Mouse (Mus musculus) midbrain, embryonic 10.5 days (tissue): ENCODE data around the gene Efnb3. TPM values are rescaled to one million over a fixed set of nuclear protein-coding genes. Genes with fewer than 3 reads are reported as not detected.
"Not testable (repeated sequence)": the region's sequence is repeated elsewhere in the genome, so short reads cannot be mapped to it uniquely, and the experiment has no call there.

Experiments
- DNase-seq: peaks from one replicate; pipeline ENCODE4 v3.0.0-alpha.2; 2017; ENCODE audit warnings: low spot score
- H3K27ac ChIP-seq: fragments of 300-500 bp; sonication (generic); replicated peaks from 2 replicates; pipeline ENCODE4 v1.5.1; 2016; ENCODE audit warnings: mild to moderate bottlenecking
- H3K27me3 ChIP-seq: fragments of 300-500 bp; sonication (generic); 2 replicates; pipeline ENCODE4 v1.6.1; 2016; ENCODE audit warnings: low read depth, mild to moderate bottlenecking; ENCODE audit not compliant: poor library complexity, severe bottlenecking
- H3K36me3 ChIP-seq: fragments of 300-500 bp; sonication (generic); 2 replicates; pipeline ENCODE4 v1.6.1; 2016; ENCODE audit warnings: mild to moderate bottlenecking, moderate library complexity
- H3K4me1 ChIP-seq: fragments of 300-500 bp; sonication (generic); 2 replicates; pipeline ENCODE4 v1.6.1; 2016
- H3K4me3 ChIP-seq: fragments of 300-500 bp; sonication (generic); 2 replicates; pipeline ENCODE4 v1.5.1; 2016; ENCODE audit warnings: mild to moderate bottlenecking, moderate library complexity
- H3K9me3 ChIP-seq: fragments of 300-500 bp; sonication (generic); replicated peaks from 2 replicates; pipeline ENCODE4 v1.6.1; 2016; ENCODE audit warnings: mild to moderate bottlenecking
- WGBS: fragments of 180-500 bp; shearing (Covaris S2); methylation state at CpG from one replicate; pipeline ENCODE4 v1.1.7; 2016; 5-methylcytosine and 5-hydroxymethylcytosine counted together
- polyA plus RNA-seq: library from polyadenylated mRNA; unstranded; fragments of >200 nt; fragmentation: Nextera tagmentation; extraction: Ambion mirVana; gene quantifications from 2 replicates; pipeline ENCODE4 v1.2.1, GENCODE M21; 2016

Efnb3 gene
- polyA plus RNA-seq, 1 experiment from 2014 or later, result 53.9 TPM

GRCm38 (mm10) chr11:69534990-69535389 is 25.0 kb downstream of the Efnb3 start:
- H3K9me3 ChIP-seq, result no peaks in the 10 kb centered on the region
- H3K4me3 ChIP-seq, result no peak overlapping the region
- no peaks in the 10 kb centered on the region for H3K27me3 ChIP-seq
- DNase-seq, result no peak
- H3K27ac ChIP-seq, result no peak overlapping the region
- H3K4me1 ChIP-seq, result 0 out of 2 replicates have a peak, but pooled peaks cover 4% of the 10 kb centered on the region
- H3K36me3 ChIP-seq, result no peaks in the 10 kb centered on the region
- WGBS, result 80% methylated on average over 1 of the region's 1 CpGs

- Histone ChIP-seq H3K36me3 (peaks cover 5% of the 10 kb centered on the region; the same call in 1 of the 2 replicates), H3K27me3 (0 out of 2 replicates have a peak, but pooled peaks cover 4% of the 10 kb centered on the region), H3K27ac (peak overlapping the region; percentile 33; the same call in 1 of the 2 replicates), H3K9me3 (no peaks in the 10 kb centered on the region), H3K4me1 (peaks cover 6% of the 10 kb centered on the region), H3K4me3 (no peak overlapping the region)
- DNase-seq, result no peak
- WGBS, result 88% methylated on average over 7 of the region's 7 CpGs
Measured at GRCm38 (mm10) chr11:69532480-69533150, 27.4 kb downstream of the Efnb3 start.

- not testable (repeated sequence) for H3K9me3 ChIP-seq, H3K27ac ChIP-seq, H3K4me3 ChIP-seq, H3K27me3 ChIP-seq, H3K36me3 ChIP-seq, DNase-seq
- H3K4me1 ChIP-seq, result peaks cover 23% of the 10 kb centered on the region
- WGBS, result 87% methylated on average over 6 of the region's 6 CpGs
Measured at GRCm38 (mm10) chr11:69530755-69531154, 29.2 kb downstream of the Efnb3 start.

- not testable (repeated sequence) for H3K4me3 ChIP-seq, H3K36me3 ChIP-seq, DNase-seq, H3K27me3 ChIP-seq, H3K9me3 ChIP-seq, H3K27ac ChIP-seq
- H3K4me1 ChIP-seq, result peaks cover 23% of the 10 kb centered on the region
- WGBS, result 95% methylated on average over 3 of the region's 3 CpGs
Measured at GRCm38 (mm10) chr11:69530281-69530680, 29.7 kb downstream of the Efnb3 start.

GRCm38 (mm10) chr11:69528031-69528390 is 32.0 kb downstream of the Efnb3 start:
- Histone ChIP-seq H3K36me3 (peaks cover 5% of the 10 kb centered on the region; the same call in 1 of the 2 replicates), H3K27ac (peak overlapping the region; percentile 92), H3K4me3 (peak overlapping the region; percentile 12; the same call in 1 of the 2 replicates), H3K27me3 (0 out of 2 replicates have a peak, but pooled peaks cover 4% of the 10 kb centered on the region), H3K4me1 (peaks cover 23% of the 10 kb centered on the region), H3K9me3 (no peaks in the 10 kb centered on the region)
- WGBS, result 74% methylated on average over 4 of the region's 4 CpGs
- no peak for DNase-seq

GRCm38 (mm10) chr11:69527098-69528030 is 32.6 kb downstream of the Efnb3 start:
- 0 out of 2 replicates have a peak, but pooled peaks cover 4% of the 10 kb centered on the region for H3K27me3 ChIP-seq
- H3K36me3 ChIP-seq, result peaks cover 5% of the 10 kb centered on the region; the same call in 1 of the 2 replicates
- peak overlapping the region; percentile 92 for H3K27ac ChIP-seq
- DNase-seq, result peak; percentile 78
- H3K4me3 ChIP-seq, result peak overlapping the region; percentile 45
- 5% methylated on average over 30 of the region's 30 CpGs for WGBS
- peaks cover 23% of the 10 kb centered on the region for H3K4me1 ChIP-seq
- H3K9me3 ChIP-seq, result no peaks in the 10 kb centered on the region

- WGBS, result 47% methylated on average over 4 of the region's 4 CpGs
- DNase-seq, result no peak
- Histone ChIP-seq H3K27ac (peak overlapping the region; percentile 92), H3K4me3 (peak overlapping the region; percentile 45), H3K27me3 (0 out of 2 replicates have a peak, but pooled peaks cover 4% of the 10 kb centered on the region), H3K4me1 (peaks cover 23% of the 10 kb centered on the region), H3K36me3 (peaks cover 5% of the 10 kb centered on the region; the same call in 1 of the 2 replicates), H3K9me3 (no peaks in the 10 kb centered on the region)
Measured at GRCm38 (mm10) chr11:69526631-69527030, 33.4 kb downstream of the Efnb3 start.

- no peak for DNase-seq
- WGBS, result 88% methylated on average over 9 of the region's 9 CpGs
- H3K27ac ChIP-seq, result no peak overlapping the region
Measured at GRCm38 (mm10) chr11:69525661-69526060, 34.3 kb downstream of the Efnb3 start.

GRCm38 (mm10) chr11:69523651-69524050 is 36.4 kb downstream of the Efnb3 start:
- Histone ChIP-seq H3K4me1 (peaks cover 32% of the 10 kb centered on the region), H3K4me3 (no peak overlapping the region)
- WGBS, result 93% methylated on average over 4 of the region's 4 CpGs

More at GRCm38 (mm10) chr11:69525661-69526060, 34.3 kb downstream of the Efnb3 start:
- Histone ChIP-seq H3K9me3 (no peaks in the 10 kb centered on the region), H3K4me1 (peaks cover 28% of the 10 kb centered on the region), H3K27me3 (0 out of 2 replicates have a peak, but pooled peaks cover 4% of the 10 kb centered on the region), H3K4me3 (no peak overlapping the region), H3K36me3 (peaks cover 5% of the 10 kb centered on the region; the same call in 1 of the 2 replicates)

GRCm38 (mm10) chr11:69521526-69522149 is 38.4 kb downstream of the Efnb3 start:
- no peak overlapping the region for H3K4me3 ChIP-seq
- H3K36me3 ChIP-seq, result no peaks in the 10 kb centered on the region
- H3K27me3 ChIP-seq, result no peaks in the 10 kb centered on the region
- DNase-seq, result no peak
- peaks cover 17% of the 10 kb centered on the region for H3K4me1 ChIP-seq
- no peaks in the 10 kb centered on the region for H3K9me3 ChIP-seq
- 90% methylated on average over 9 of the region's 9 CpGs for WGBS
- H3K27ac ChIP-seq, result no peak overlapping the region

More at GRCm38 (mm10) chr11:69523651-69524050, 36.4 kb downstream of the Efnb3 start:
- H3K27me3 ChIP-seq, result no peaks in the 10 kb centered on the region
- H3K27ac ChIP-seq, result no peak overlapping the region
- DNase-seq, result no peak
- no peaks in the 10 kb centered on the region for H3K36me3 ChIP-seq
- H3K9me3 ChIP-seq, result no peaks in the 10 kb centered on the region

GRCm38 (mm10) chr11:69519976-69520375 is 40.0 kb downstream of the Efnb3 start:
- H3K4me3 ChIP-seq, result no peak overlapping the region
- H3K9me3 ChIP-seq, result no peaks in the 10 kb centered on the region
- H3K27me3 ChIP-seq, result no peaks in the 10 kb centered on the region
- H3K4me1 ChIP-seq, result peaks cover 9% of the 10 kb centered on the region; the same call in 1 of the 2 replicates
- no peak overlapping the region for H3K27ac ChIP-seq
- DNase-seq, result no peak
- 77% methylated on average over 4 of the region's 4 CpGs for WGBS
- H3K36me3 ChIP-seq, result no peaks in the 10 kb centered on the region

- peaks cover 9% of the 10 kb centered on the region; the same call in 1 of the 2 replicates for H3K4me1 ChIP-seq
- no peak overlapping the region for H3K27ac ChIP-seq
- no peaks in the 10 kb centered on the region for H3K36me3 ChIP-seq
- no peak for DNase-seq
- 0 out of 2 replicates have a peak, but pooled peaks cover 7% of the 10 kb centered on the region for H3K27me3 ChIP-seq
- H3K9me3 ChIP-seq, result no peaks in the 10 kb centered on the region
- no peak overlapping the region for H3K4me3 ChIP-seq
- WGBS, result 73% methylated on average over 3 of the region's 3 CpGs
Measured at GRCm38 (mm10) chr11:69516661-69517060, 43.3 kb downstream of the Efnb3 start.
